18 mouse cellular contexts compared by ENCODE assay signal in the genomic region with DNA sequence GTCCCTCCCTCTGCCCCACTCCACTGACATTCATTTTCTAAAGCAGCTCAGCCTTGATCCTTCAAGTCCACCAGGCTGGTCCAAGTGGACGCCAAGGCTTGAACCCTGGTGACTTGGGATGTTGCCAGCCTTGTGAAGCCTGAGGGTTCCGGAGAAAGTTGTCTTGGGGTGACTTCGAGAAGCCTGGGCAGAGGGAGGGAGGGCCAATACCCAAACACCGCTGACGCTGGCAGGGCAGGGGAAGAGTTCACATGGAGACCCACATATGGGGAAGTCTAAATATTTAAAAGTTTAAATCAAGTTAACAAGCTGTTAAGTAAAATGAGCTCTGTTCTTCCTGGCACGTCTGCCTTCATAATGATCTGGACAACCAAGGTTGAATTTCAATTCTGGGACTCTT. TPM values are rescaled to one million over a fixed set of nuclear protein-coding genes. Genes with fewer than 3 reads are reported as not detected.
A peak's percentile ranks its signal among the peaks of the same experiment; 100 is the strongest.
DNase-seq lines count a peak whose midpoint lies in the region; ATAC-seq and TF ChIP-seq lines count a peak whose summit lies in the region.
"Had no signal": no experiment of that assay in that cellular context is flagged by ENCODE, and none has a peak within 500 bp of the region (broad histone marks: within the 10 kb centered on the region; RNA-seq: fewer than 3 reads in every experiment).

No protein-coding gene starts in this region.

- no peak overlapping the region for H3K4me2 ChIP-seq in lung, embryonic 14.5 days
- H3K4me2 ChIP-seq in lung, embryonic 15.5 days, result no peak overlapping the region

- DNase-seq in lung, embryonic 14.5 days, result peak; percentile 60
- no peak for DNase-seq in lung, postnatal 36 days
- DNase-seq in lung, postnatal 10 days, result no peak
- DNase-seq: adrenal gland, adult 2 months; adrenal gland, adult 8-10 months; adrenal gland, postnatal 10 days; adrenal gland, postnatal 14 days; adrenal gland, postnatal 25 days; adrenal gland, postnatal 36 days; B cell, adult 2 months; cerebellum, adult 11 months; cerebellum, adult 11-12 months; cerebellum, adult 18-20 months had no signal

- WGBS in lung, embryonic 14.5 days, result 32% methylated on average over 6 of the region's 6 CpGs
- 40% methylated on average over 6 of the region's 6 CpGs for WGBS in lung, embryonic 15.5 days

- H3K27ac ChIP-seq in lung, embryonic 14.5 days (ENCODE audit: low read depth), result peak overlapping the region; percentile 69; the same call in 1 of the 2 replicates
- peak overlapping the region; percentile 21 for H3K27ac ChIP-seq in lung, embryonic 15.5 days

- no peak overlapping the region for H3K9ac ChIP-seq in lung, embryonic 14.5 days
- no peak overlapping the region for H3K9ac ChIP-seq in lung, embryonic 15.5 days

- no peaks in the 10 kb centered on the region for H3K36me3 ChIP-seq in lung, embryonic 14.5 days (ENCODE audit: insufficient read depth)
- H3K36me3 ChIP-seq in lung, embryonic 15.5 days, result no peaks in the 10 kb centered on the region
- H3K36me3 ChIP-seq: G1E had no signal

- H3K4me1 ChIP-seq in lung, embryonic 14.5 days (ENCODE audit: insufficient read depth), result peaks cover 16% of the 10 kb centered on the region; the same call in 1 of the 2 replicates
- H3K4me1 ChIP-seq in lung, embryonic 15.5 days, result peaks cover 34% of the 10 kb centered on the region

- 0 out of 2 replicates have a peak, but pooled peaks have one; percentile 6 for ATAC-seq in lung, embryonic 14.5 days (ENCODE audit: insufficient read depth)
- ATAC-seq in lung, embryonic 15.5 days (ENCODE audit: borderline replicate concordance, extremely low read depth, low FRiP score, low TSS enrichment), result no peak
- ATAC-seq: activated CD4-positive, CD25-positive, alpha-beta regulatory T cell, adult 4 months; CD4-positive, CD25-positive, alpha-beta regulatory T cell, adult 4 months; Patski had no signal

- peaks cover 15% of the 10 kb centered on the region for H3K27me3 ChIP-seq in lung, embryonic 14.5 days (ENCODE audit: insufficient read depth, low read length)
- peaks cover 7% of the 10 kb centered on the region; the same call in 1 of the 2 replicates for H3K27me3 ChIP-seq in lung, embryonic 15.5 days
- H3K27me3 ChIP-seq: Patski had no signal

- no peak overlapping the region for H3K4me3 ChIP-seq in lung, embryonic 14.5 days (ENCODE audit: low read depth, low read length)
- no peak overlapping the region for H3K4me3 ChIP-seq in lung, embryonic 15.5 days

- no peak for TF ChIP-seq CTCF in lung, embryonic 14.5 days (IDR thresholded peaks at IDR 0.05; ENCODE audit: low read depth)

- H3K9me3 ChIP-seq in lung, embryonic 14.5 days (ENCODE audit: low read depth, low read length), result no peaks in the 10 kb centered on the region
- H3K9me3 ChIP-seq in lung, embryonic 15.5 days, result no peaks in the 10 kb centered on the region
- H3K9me3 ChIP-seq: G1E had no signal

RNA-seq across cellular contexts. Expression of gene Kcnq4, which starts 15.7 kb away (rescaled TPM):
- polyA plus RNA-seq in lung, embryonic 14.5 days (2014; fragmentation: Nextera tagmentation; extraction: Ambion mirVana), result 3.7 and 4.5 TPM in 2 replicates
- 4.4 and 4.9 TPM in 2 replicates for polyA plus RNA-seq in lung, embryonic 15.5 days (2015; fragmentation: Nextera tagmentation; extraction: Ambion mirVana)
- polyA plus RNA-seq: activated CD4-positive, CD25-positive, alpha-beta regulatory T cell, adult 4 months; CD4-positive, CD25-positive, alpha-beta regulatory T cell, adult 4 months; G1E had no signal
